Mouse (Mus musculus): Measurements from ENCODE around the gene Gm47985. TPM values are rescaled to one million over a fixed set of nuclear protein-coding genes. Genes with fewer than 3 reads are reported as not detected.
"Not testable (repeated sequence)": the region's sequence is repeated elsewhere in the genome, so short reads cannot be mapped to it uniquely, and the experiment has no call there.

Gm47985 gene
- polyA plus RNA-seq, 1 experiment from 2014 or later, result not detected

DNA sequence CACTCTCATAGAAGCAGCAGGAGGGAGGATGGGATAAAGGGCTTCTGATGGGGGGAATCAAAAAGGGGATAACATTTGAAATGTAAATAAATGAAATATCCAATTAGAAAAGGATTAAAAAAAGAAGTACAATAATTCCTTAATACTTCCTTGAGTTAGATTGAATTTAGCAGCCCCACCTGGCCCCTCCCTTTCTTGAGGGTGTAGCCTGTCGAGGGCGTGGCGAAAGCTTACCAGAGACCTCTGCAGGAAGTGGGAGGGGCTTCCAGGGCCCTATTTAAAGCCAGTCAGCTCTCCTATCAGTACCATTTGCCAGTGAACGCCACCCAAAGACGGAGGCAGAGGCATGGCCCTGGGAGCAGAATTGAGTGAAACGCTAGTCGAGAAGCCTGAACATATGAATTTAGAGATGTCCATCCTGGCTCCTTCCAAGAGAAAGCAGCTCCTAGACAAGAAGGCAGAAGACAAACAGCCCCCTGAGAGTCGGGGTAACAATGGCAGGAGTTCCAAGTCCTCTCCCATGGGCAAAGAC lies 27.6 kb downstream of the Gm47985 start, which contains the start of gene Gm47996:
Gene Gm47996 (plus strand): TSS at position 308 of the 532 bp plus-strand sequence.
- not testable (repeated sequence) for ATAC-seq (replicated peaks); H3K9ac ChIP-seq; H3K36me3 ChIP-seq (replicated peaks); H3K4me3 ChIP-seq; H3K9me3 ChIP-seq; H3K4me2 ChIP-seq; H3K4me1 ChIP-seq; H3K27me3 ChIP-seq (replicated peaks); H3K27ac ChIP-seq
- WGBS, result 92% methylated on average over 6 of the region's 8 CpGs

DNA sequence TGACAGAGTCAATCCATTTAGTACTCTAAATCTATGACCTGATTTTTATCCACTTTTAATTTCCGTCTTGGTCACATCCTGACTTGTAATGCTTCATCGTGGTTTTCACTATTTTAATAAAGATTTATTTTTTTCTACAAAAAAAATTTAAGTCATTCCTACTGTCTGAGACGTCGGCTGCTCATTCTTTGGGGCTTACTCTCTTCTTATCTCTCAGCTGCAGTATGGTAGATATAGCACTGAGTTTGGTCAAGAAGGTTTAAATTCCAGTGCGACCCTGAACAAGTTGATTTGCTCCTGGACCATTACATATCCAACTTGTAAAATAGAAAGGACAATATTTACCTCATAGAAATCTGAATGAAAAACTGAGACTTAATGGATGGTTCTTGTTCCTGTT lies 29.3 kb downstream of the Gm47985 start:
- not testable (repeated sequence) for H3K4me1 ChIP-seq, H3K4me2 ChIP-seq
- 89% methylated on average over 5 of the region's 5 CpGs for WGBS

DNA sequence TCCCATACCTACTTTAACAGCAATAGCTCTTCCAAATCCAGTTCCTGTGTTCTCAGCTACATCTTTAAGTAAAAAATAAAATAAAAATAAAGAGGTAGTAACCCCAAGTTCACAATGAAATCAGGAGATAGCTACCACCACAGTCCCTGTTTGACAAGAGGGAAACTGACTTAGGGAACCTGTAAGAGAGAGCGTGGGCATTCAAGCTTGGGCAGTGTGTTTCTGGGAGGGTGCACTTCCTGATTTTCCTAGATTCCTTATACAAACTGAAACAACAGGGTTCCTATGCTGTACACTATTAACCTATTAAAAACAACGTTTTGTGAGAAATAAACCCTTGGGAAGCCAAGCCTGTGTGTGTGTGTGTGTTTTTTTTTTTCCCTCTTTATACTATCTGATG lies 32.5 kb downstream of the Gm47985 start:
- Histone ChIP-seq H3K4me2 (no peak overlapping the region), H3K4me3 (no peak overlapping the region), H3K4me1 (no peaks in the 10 kb centered on the region), H3K36me3 (replicated peaks) (no peaks in the 10 kb centered on the region), H3K9me3 (no peaks in the 10 kb centered on the region), H3K9ac (no peak overlapping the region), H3K27ac (no peak overlapping the region), H3K27me3 (replicated peaks) (no peaks in the 10 kb centered on the region)
- 79% methylated on average over 2 of the region's 2 CpGs for WGBS
- no peak for ATAC-seq (replicated peaks)

More for the DNA sequence above, 29.3 kb downstream of the Gm47985 start:
- H3K4me3 ChIP-seq; H3K27ac ChIP-seq; H3K9ac ChIP-seq; H3K27me3 ChIP-seq (replicated peaks); H3K9me3 ChIP-seq; ATAC-seq (replicated peaks); H3K36me3 ChIP-seq (replicated peaks): not testable (repeated sequence)

DNA sequence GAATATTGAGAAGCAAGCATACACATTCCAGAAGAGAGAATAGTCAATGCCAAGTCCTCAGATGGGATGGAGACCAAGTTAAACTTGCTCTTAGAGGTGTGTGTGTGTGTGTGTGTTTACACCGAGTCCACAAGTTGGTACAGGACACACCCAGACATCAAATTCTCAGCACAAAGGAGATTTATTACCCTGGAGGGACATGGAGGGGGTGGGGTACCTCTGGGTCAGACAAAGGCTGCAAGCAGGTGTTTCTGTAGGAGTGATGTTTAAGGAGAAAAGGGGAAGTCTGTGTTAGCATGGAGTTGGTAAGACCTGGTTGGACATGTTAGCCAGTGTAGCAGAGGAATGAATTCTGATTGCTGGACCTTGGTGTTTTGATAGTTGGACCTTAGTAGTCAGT lies 33.6 kb downstream of the Gm47985 start:
- Histone ChIP-seq H3K27ac (no peak overlapping the region), H3K4me1 (no peaks in the 10 kb centered on the region), H3K4me2 (no peak overlapping the region), H3K27me3 (replicated peaks) (no peaks in the 10 kb centered on the region), H3K9me3 (no peaks in the 10 kb centered on the region), H3K4me3 (no peak overlapping the region), H3K36me3 (replicated peaks) (no peaks in the 10 kb centered on the region), H3K9ac (no peak overlapping the region)
- no peak for ATAC-seq (replicated peaks)
- 86% methylated on average over 1 of the region's 1 CpGs for WGBS

DNA sequence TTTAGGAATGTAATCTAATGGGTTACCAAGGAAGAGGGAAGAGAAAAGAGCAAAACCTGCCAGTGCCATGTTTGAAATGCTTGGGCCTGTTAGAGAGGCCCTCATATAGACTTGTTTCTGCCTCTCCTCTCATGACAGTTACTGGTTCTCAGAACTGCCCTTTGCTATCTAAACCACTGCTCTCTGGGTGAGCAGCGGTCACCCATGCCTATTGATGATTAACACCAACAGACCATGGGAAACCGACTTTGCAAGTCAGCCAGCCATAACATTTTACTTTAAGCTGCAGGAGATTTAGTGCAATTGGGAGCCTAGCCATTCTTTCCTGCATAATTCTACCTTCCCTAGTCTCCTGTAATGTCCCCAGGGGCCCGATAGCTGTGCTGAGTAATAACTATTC lies 34.1 kb downstream of the Gm47985 start:
- ATAC-seq (replicated peaks), result no peak
- no peak overlapping the region for H3K9ac ChIP-seq
- no peak overlapping the region for H3K27ac ChIP-seq
- 37% methylated on average over 3 of the region's 3 CpGs for WGBS
- no peak overlapping the region for H3K4me3 ChIP-seq
- H3K9me3 ChIP-seq, result no peaks in the 10 kb centered on the region
- H3K36me3 ChIP-seq (replicated peaks), result no peaks in the 10 kb centered on the region
- H3K4me2 ChIP-seq, result no peak overlapping the region
- no peaks in the 10 kb centered on the region for H3K4me1 ChIP-seq
- H3K27me3 ChIP-seq (replicated peaks), result no peaks in the 10 kb centered on the region

DNA sequence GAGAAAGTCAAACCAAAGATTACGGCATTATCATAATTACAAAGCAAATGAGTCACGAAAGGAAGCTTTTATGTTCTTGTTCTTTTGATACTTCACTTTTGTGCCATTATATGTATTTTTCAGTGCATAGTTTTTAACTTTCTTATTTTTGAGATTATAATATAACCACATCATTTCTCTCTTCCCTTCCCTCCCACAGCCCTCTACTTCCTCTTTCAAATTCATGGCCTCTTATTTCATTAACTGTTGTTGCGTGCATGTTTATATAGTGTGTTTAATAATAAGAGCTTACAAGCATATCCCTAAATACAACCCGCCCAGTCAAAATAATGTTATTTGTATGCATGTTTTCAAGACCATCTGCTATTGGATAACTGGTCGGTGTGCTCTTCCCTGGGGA lies 36.7 kb downstream of the Gm47985 start:
- H3K36me3 ChIP-seq (replicated peaks), result no peaks in the 10 kb centered on the region

DNA sequence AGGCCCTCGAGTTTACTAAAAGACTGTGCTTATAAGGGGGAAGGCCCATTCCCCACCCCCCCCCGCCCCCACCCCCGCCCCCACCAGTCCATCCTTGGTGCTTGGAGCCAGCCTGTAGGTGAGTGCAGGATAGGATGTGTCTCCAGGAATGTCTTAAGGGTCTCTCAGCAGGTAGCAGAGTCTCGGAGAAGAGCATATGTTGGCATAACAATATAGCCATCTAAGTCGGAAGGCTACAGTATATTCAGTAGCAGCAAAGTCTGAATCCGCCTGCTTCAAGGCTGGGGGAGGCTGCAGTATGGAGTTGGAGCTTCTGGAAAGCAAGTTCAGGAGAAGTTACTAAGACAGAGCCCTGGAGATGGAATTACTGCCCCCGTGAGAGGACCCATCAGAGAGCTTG lies 37.8 kb downstream of the Gm47985 start:
- H3K4me2 ChIP-seq, result no peak overlapping the region
- H3K27ac ChIP-seq, result no peak overlapping the region
- no peak overlapping the region for H3K4me3 ChIP-seq
- no peak for ATAC-seq (replicated peaks)
- no peak overlapping the region for H3K9ac ChIP-seq
- H3K27me3 ChIP-seq (replicated peaks), result no peaks in the 10 kb centered on the region
- no peaks in the 10 kb centered on the region for H3K36me3 ChIP-seq (replicated peaks)
- H3K9me3 ChIP-seq, result no peaks in the 10 kb centered on the region
- WGBS, result 63% methylated on average over 7 of the region's 7 CpGs
- H3K4me1 ChIP-seq, result no peaks in the 10 kb centered on the region

More for the DNA sequence above, 36.7 kb downstream of the Gm47985 start:
- H3K27ac ChIP-seq, result no peak overlapping the region
- H3K4me1 ChIP-seq, result no peaks in the 10 kb centered on the region
- no peak overlapping the region for H3K4me3 ChIP-seq
- no peaks in the 10 kb centered on the region for H3K27me3 ChIP-seq (replicated peaks)
- H3K9ac ChIP-seq, result no peak overlapping the region
- no peak for ATAC-seq (replicated peaks)
- no peak overlapping the region for H3K4me2 ChIP-seq
- WGBS, result 86% methylated on average over 5 of the region's 5 CpGs
- H3K9me3 ChIP-seq, result no peaks in the 10 kb centered on the region

DNA sequence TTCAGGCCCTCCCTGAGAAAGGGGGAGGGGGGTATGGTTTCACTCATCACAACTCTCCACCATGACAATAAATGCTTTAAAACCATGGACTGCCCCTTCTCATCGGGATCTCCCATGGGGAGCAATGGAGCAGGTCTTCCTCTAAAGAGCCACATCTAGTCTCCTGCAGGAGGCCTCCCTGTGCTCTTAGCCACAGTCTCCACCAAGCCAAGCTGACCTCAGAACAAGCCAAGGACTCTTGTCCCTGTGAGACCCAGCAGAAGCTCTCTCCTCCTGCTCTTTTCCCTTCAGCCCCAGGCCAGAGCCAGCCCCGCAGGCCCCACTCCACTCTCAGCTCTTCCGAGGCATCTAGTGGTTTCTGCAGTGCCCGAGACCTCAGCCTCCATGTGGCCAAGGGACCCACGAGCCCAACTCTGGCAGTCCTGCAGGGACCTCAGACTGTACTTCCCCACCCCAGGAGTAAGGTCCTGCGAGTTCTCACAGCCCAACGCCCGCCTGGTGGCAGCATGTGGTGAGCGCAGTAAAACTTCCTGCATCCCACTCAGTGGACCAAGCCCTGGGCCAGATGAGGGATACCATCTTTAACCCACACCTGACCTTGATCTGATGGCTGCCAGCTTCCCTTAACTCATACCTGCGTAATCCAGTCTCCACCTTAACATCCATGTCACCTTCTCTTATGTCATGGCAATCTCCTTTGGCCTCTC lies 40.4 kb downstream of the Gm47985 start:
- Histone ChIP-seq H3K9me3 (no peaks in the 10 kb centered on the region), H3K36me3 (replicated peaks) (no peaks in the 10 kb centered on the region), H3K27ac (no peak overlapping the region), H3K4me3 (no peak overlapping the region), H3K4me1 (no peaks in the 10 kb centered on the region), H3K9ac (no peak overlapping the region), H3K27me3 (replicated peaks) (no peaks in the 10 kb centered on the region), H3K4me2 (no peak overlapping the region)
- 93% methylated on average over 10 of the region's 10 CpGs for WGBS
- ATAC-seq (replicated peaks), result no peak

DNA sequence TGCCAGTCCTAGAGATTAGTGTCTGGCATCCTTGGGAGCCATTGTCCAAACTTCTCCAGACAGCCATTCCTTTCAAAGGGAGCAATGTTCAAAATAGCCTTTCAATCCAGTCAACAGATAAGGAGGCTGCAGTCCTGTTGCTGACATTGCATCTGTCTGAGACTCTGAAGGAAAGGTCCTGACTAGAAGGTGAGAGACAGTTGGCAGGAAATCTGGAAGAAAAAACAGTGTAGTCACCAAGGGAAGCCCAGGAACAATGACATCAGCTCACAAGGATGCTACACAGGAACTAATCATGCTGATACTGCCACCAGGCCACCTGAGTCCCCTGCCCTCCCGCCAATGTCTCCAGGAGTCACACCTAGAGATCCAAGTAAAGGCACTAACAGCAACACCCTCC lies 41.0 kb downstream of the Gm47985 start:
- Histone ChIP-seq H3K4me1 (no peaks in the 10 kb centered on the region), H3K4me3 (no peak overlapping the region), H3K27me3 (replicated peaks) (no peaks in the 10 kb centered on the region), H3K9me3 (no peaks in the 10 kb centered on the region), H3K9ac (no peak overlapping the region), H3K4me2 (no peak overlapping the region), H3K36me3 (replicated peaks) (no peaks in the 10 kb centered on the region), H3K27ac (no peak overlapping the region)
- WGBS, result 80% methylated on average over 1 of the region's 1 CpGs
- ATAC-seq (replicated peaks), result no peak

DNA sequence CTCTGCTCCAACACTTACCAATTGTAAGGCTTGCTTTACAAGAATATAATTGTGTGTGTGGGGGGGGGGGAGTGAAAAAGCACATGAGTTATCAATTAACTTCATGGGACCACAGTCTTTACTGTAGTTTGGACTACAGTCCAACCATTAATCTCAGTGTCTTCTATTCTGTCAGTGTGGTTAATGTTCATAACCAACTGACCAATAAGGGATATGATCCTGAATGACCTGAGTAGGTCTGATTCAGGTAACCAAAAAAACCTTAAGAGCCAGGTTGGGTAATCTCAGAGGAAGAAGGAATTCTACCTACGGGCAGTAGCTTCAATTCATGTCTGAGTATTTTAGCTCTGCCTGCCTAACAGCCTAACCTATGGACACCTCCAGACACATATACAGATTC lies 42.2 kb downstream of the Gm47985 start:
- Histone ChIP-seq H3K4me1 (no peaks in the 10 kb centered on the region), H3K27me3 (replicated peaks) (no peaks in the 10 kb centered on the region), H3K9me3 (no peaks in the 10 kb centered on the region), H3K36me3 (replicated peaks) (no peaks in the 10 kb centered on the region), H3K27ac (no peak overlapping the region), H3K4me2 (no peak overlapping the region), H3K9ac (no peak overlapping the region), H3K4me3 (no peak overlapping the region)
- ATAC-seq (replicated peaks), result no peak
- WGBS, result 100% methylated on average over 1 of the region's 1 CpGs

DNA sequence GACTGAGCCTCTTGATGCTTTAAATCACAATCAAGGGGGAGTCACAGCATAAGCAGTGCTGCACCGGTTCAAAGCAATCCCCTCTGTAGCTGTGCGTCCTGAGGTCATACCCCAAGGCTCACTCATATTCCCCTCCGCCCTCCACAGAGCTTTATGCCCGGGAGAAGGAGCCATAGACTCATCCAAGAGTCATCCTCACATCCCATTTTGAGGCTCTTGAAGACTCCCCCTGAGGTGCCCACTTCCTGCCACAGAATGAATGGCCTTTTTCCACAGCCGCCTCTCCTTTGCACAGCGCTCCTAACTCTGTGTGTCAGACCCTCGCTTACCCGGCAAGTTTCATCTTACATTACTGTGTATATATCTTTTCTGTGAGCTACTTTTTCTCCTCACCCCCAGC lies 45.2 kb downstream of the Gm47985 start:
- Histone ChIP-seq H3K36me3 (replicated peaks) (no peaks in the 10 kb centered on the region), H3K4me1 (no peaks in the 10 kb centered on the region), H3K4me2 (no peak overlapping the region), H3K27me3 (replicated peaks) (no peaks in the 10 kb centered on the region), H3K27ac (no peak overlapping the region), H3K4me3 (no peak overlapping the region), H3K9ac (no peak overlapping the region), H3K9me3 (no peaks in the 10 kb centered on the region)
- 86% methylated on average over 8 of the region's 8 CpGs for WGBS
- no peak for ATAC-seq (replicated peaks)

DNA sequence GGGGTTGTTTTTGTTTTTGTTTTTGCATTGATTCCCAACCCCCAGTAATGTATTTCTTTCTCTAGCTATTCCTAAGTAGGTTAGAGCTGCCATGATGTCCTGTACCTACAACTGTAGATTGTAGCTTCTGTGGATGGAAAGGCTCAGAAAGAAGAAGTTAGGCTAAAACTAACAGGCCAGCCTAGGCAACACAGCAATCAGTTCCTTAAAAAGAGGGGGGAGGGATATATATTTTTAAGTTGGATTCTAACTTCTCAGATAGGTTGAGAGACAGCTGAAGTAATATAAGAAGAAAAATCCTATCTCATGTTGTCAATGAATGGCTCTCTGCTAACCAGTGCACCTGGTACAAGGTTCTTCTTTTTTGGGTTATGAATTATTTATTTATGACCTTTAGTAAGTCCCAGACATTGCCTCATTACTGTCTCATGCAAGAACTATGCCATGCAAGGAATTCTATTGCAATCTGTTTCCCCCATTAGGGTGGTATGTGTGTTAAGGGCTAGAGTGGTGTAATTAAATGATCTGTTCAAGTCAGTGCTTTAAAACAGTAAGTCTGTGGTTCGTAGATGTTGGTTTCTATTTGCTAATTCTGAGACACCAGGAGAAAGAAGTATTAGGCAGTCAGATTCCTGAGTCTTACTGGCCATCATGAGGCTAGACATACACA lies 46.1 kb downstream of the Gm47985 start:
- Histone ChIP-seq H3K36me3 (replicated peaks) (no peaks in the 10 kb centered on the region), H3K9me3 (no peaks in the 10 kb centered on the region), H3K27ac (no peak overlapping the region), H3K9ac (no peak overlapping the region), H3K4me1 (no peaks in the 10 kb centered on the region), H3K4me2 (no peak overlapping the region), H3K4me3 (no peak overlapping the region), H3K27me3 (replicated peaks) (no peaks in the 10 kb centered on the region)
- ATAC-seq (replicated peaks), result no peak
- 83% methylated on average over 1 of the region's 1 CpGs for WGBS

DNA sequence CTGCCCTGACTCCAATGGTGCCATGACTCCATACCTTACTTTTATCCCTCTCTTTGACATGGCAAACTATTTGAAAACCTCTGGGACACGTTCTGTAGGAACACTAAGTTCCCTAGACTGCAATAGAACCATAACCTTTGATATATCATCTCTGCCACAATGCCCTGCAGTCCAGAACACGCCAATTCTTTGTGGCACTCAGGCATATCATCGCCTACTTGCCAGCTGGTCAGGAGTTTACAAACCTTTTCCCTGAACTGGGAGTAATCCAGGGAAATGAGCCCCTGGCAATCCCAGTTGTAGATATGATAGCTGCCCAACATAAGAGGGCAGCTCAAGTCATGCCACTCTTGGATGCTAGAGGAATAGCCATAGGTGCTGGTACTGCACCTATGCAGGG lies 50.0 kb downstream of the Gm47985 start:
- no peak for ATAC-seq (replicated peaks)
- Histone ChIP-seq H3K27me3 (replicated peaks) (no peaks in the 10 kb centered on the region), H3K4me1 (no peaks in the 10 kb centered on the region), H3K27ac (no peak overlapping the region), H3K36me3 (replicated peaks) (no peaks in the 10 kb centered on the region), H3K9me3 (no peaks in the 10 kb centered on the region), H3K4me2 (no peak overlapping the region), H3K9ac (no peak overlapping the region), H3K4me3 (no peak overlapping the region)
- 89% methylated on average over 3 of the region's 3 CpGs for WGBS

All from midbrain, embryonic 15.5 days (tissue).